Mouse (Mus musculus): ENCODE measurements around the gene Ruvbl1. TPM values are rescaled to one million over a fixed set of nuclear protein-coding genes. Genes with fewer than 3 reads are reported as not detected.

Ruvbl1 gene
- polyA plus RNA-seq, 1 experiment from 2014 or later: 79.5 TPM

- ATAC-seq (ENCODE audit: extremely low read depth, insufficient number of reproducible peaks, low FRiP score, low TSS enrichment): no peak
- 82% methylated on average over 7 of the region's 7 CpGs for WGBS
Measured at GRCm38 (mm10) chr6:88521821-88522220, 56.6 kb downstream of the Ruvbl1 start.

GRCm38 (mm10) chr6:88522606-88523005 is 57.4 kb downstream of the Ruvbl1 start:
- peaks cover 10% of the 10 kb centered on the region for H3K4me1 ChIP-seq
- H3K4me2 ChIP-seq: no peak overlapping the region
- 36% methylated on average over 3 of the region's 3 CpGs for WGBS
- no peaks in the 10 kb centered on the region for H3K27me3 ChIP-seq (replicated peaks)
- no peak overlapping the region for H3K4me3 ChIP-seq
- H3K36me3 ChIP-seq: no peaks in the 10 kb centered on the region
- no peak overlapping the region for H3K9ac ChIP-seq
- no peak overlapping the region for H3K27ac ChIP-seq (replicated peaks)
- ATAC-seq (ENCODE audit: extremely low read depth, insufficient number of reproducible peaks, low FRiP score, low TSS enrichment): no peak
- no peaks in the 10 kb centered on the region for H3K9me3 ChIP-seq

More at GRCm38 (mm10) chr6:88521821-88522220, 56.6 kb downstream of the Ruvbl1 start:
- no peak overlapping the region for H3K4me2 ChIP-seq
- no peak overlapping the region for H3K4me3 ChIP-seq
- H3K9ac ChIP-seq: no peak overlapping the region
- no peaks in the 10 kb centered on the region for H3K27me3 ChIP-seq (replicated peaks)
- H3K36me3 ChIP-seq: no peaks in the 10 kb centered on the region
- H3K9me3 ChIP-seq: no peaks in the 10 kb centered on the region
- peaks cover 17% of the 10 kb centered on the region for H3K4me1 ChIP-seq
- H3K27ac ChIP-seq (replicated peaks): no peak overlapping the region

GRCm38 (mm10) chr6:88523043-88523442 is 57.8 kb downstream of the Ruvbl1 start:
- Histone ChIP-seq H3K4me2 (no peak overlapping the region), H3K4me3 (no peak overlapping the region), H3K36me3 (no peaks in the 10 kb centered on the region), H3K4me1 (peaks cover 8% of the 10 kb centered on the region), H3K27me3 (replicated peaks) (no peaks in the 10 kb centered on the region), H3K9ac (no peak overlapping the region), H3K9me3 (no peaks in the 10 kb centered on the region), H3K27ac (replicated peaks) (no peak overlapping the region)
- no peak for ATAC-seq (ENCODE audit: extremely low read depth, insufficient number of reproducible peaks, low FRiP score, low TSS enrichment)
- 58% methylated on average over 3 of the region's 3 CpGs for WGBS

- no peaks in the 10 kb centered on the region for H3K36me3 ChIP-seq
- H3K4me1 ChIP-seq: peaks cover 8% of the 10 kb centered on the region
- H3K4me3 ChIP-seq: no peak overlapping the region
- no peak overlapping the region for H3K4me2 ChIP-seq
- H3K9me3 ChIP-seq: no peaks in the 10 kb centered on the region
- no peak overlapping the region for H3K27ac ChIP-seq (replicated peaks)
- no peak for ATAC-seq (ENCODE audit: extremely low read depth, insufficient number of reproducible peaks, low FRiP score, low TSS enrichment)
- 69% methylated on average over 3 of the region's 3 CpGs for WGBS
- H3K27me3 ChIP-seq (replicated peaks): peaks cover 3% of the 10 kb centered on the region; the same call in 1 of the 2 replicates
- no peak overlapping the region for H3K9ac ChIP-seq
Measured at GRCm38 (mm10) chr6:88523451-88523850, 58.2 kb downstream of the Ruvbl1 start.

- 76% methylated on average over 4 of the region's 4 CpGs for WGBS
- no peaks in the 10 kb centered on the region for H3K36me3 ChIP-seq
Measured at GRCm38 (mm10) chr6:88524056-88524455, 58.8 kb downstream of the Ruvbl1 start.

GRCm38 (mm10) chr6:88530306-88530705 is 65.1 kb downstream of the Ruvbl1 start:
- Histone ChIP-seq H3K9me3 (no peaks in the 10 kb centered on the region), H3K27ac (replicated peaks) (no peak overlapping the region), H3K27me3 (replicated peaks) (peaks cover 10% of the 10 kb centered on the region; the same call in 1 of the 2 replicates), H3K36me3 (no peaks in the 10 kb centered on the region), H3K4me3 (no peak overlapping the region), H3K9ac (no peak overlapping the region), H3K4me2 (no peak overlapping the region), H3K4me1 (no peaks in the 10 kb centered on the region)
- ATAC-seq (ENCODE audit: extremely low read depth, insufficient number of reproducible peaks, low FRiP score, low TSS enrichment): no peak

More at GRCm38 (mm10) chr6:88524056-88524455, 58.8 kb downstream of the Ruvbl1 start:
- Histone ChIP-seq H3K4me3 (no peak overlapping the region), H3K27me3 (replicated peaks) (peaks cover 9% of the 10 kb centered on the region; the same call in 1 of the 2 replicates), H3K4me2 (no peak overlapping the region), H3K9me3 (no peaks in the 10 kb centered on the region), H3K27ac (replicated peaks) (no peak overlapping the region), H3K9ac (no peak overlapping the region), H3K4me1 (peaks cover 8% of the 10 kb centered on the region)
- no peak for ATAC-seq (ENCODE audit: extremely low read depth, insufficient number of reproducible peaks, low FRiP score, low TSS enrichment)

GRCm38 (mm10) chr6:88540093-88540755 is 75.0 kb downstream of the Ruvbl1 start:
- H3K4me1 ChIP-seq: 0 out of 2 replicates have a peak, but pooled peaks cover 6% of the 10 kb centered on the region
- no peak overlapping the region for H3K4me2 ChIP-seq
- no peak overlapping the region for H3K9ac ChIP-seq
- 68% methylated on average over 2 of the region's 2 CpGs for WGBS
- no peak overlapping the region for H3K4me3 ChIP-seq
- no peaks in the 10 kb centered on the region for H3K9me3 ChIP-seq
- H3K27ac ChIP-seq (replicated peaks): no peak overlapping the region
- H3K36me3 ChIP-seq: no peaks in the 10 kb centered on the region
- peaks cover 23% of the 10 kb centered on the region for H3K27me3 ChIP-seq (replicated peaks)
- ATAC-seq (ENCODE audit: extremely low read depth, insufficient number of reproducible peaks, low FRiP score, low TSS enrichment): no peak

GRCm38 (mm10) chr6:88544241-88544640 is 79.0 kb downstream of the Ruvbl1 start:
- no peaks in the 10 kb centered on the region for H3K36me3 ChIP-seq
- H3K4me3 ChIP-seq: no peak overlapping the region
- no peak overlapping the region for H3K9ac ChIP-seq
- 0 out of 2 replicates have a peak, but pooled peaks cover 9% of the 10 kb centered on the region for H3K4me1 ChIP-seq
- no peak overlapping the region for H3K4me2 ChIP-seq
- H3K27ac ChIP-seq (replicated peaks): no peak overlapping the region
- 74% methylated on average over 3 of the region's 3 CpGs for WGBS
- H3K9me3 ChIP-seq: no peaks in the 10 kb centered on the region
- ATAC-seq (ENCODE audit: extremely low read depth, insufficient number of reproducible peaks, low FRiP score, low TSS enrichment): no peak
- H3K27me3 ChIP-seq (replicated peaks): peaks cover 56% of the 10 kb centered on the region

GRCm38 (mm10) chr6:88544644-88545396 is 79.6 kb downstream of the Ruvbl1 start:
- no peak overlapping the region for H3K4me3 ChIP-seq
- ATAC-seq (ENCODE audit: extremely low read depth, insufficient number of reproducible peaks, low FRiP score, low TSS enrichment): no peak

GRCm38 (mm10) chr6:88545397-88545790 is 80.2 kb downstream of the Ruvbl1 start:
- no peaks in the 10 kb centered on the region for H3K9me3 ChIP-seq
- H3K27ac ChIP-seq (replicated peaks): no peak overlapping the region
- no peak for ATAC-seq (ENCODE audit: extremely low read depth, insufficient number of reproducible peaks, low FRiP score, low TSS enrichment)
- peak overlapping the region; percentile 18 for H3K4me2 ChIP-seq
- WGBS: 19% methylated on average over 10 of the region's 10 CpGs
- H3K4me3 ChIP-seq: no peak overlapping the region
- H3K27me3 ChIP-seq (replicated peaks): peaks cover 53% of the 10 kb centered on the region
- no peak overlapping the region for H3K9ac ChIP-seq
- no peaks in the 10 kb centered on the region for H3K36me3 ChIP-seq
- 0 out of 2 replicates have a peak, but pooled peaks cover 9% of the 10 kb centered on the region for H3K4me1 ChIP-seq

More at GRCm38 (mm10) chr6:88544644-88545396, 79.6 kb downstream of the Ruvbl1 start:
- WGBS: 24% methylated on average over 11 of the region's 11 CpGs
- Histone ChIP-seq H3K36me3 (no peaks in the 10 kb centered on the region), H3K9me3 (no peaks in the 10 kb centered on the region), H3K4me2 (peak overlapping the region; percentile 18), H3K27me3 (replicated peaks) (peaks cover 56% of the 10 kb centered on the region), H3K27ac (replicated peaks) (no peak overlapping the region), H3K4me1 (0 out of 2 replicates have a peak, but pooled peaks cover 9% of the 10 kb centered on the region), H3K9ac (no peak overlapping the region)

Data from heart, embryonic 13.5 days (tissue).